Mouse (Mus musculus) cortical plate, adult 2 months (tissue): Measurements from ENCODE around the gene Aspscr1.

Experiments used
- CTCF ChIP-seq: fragments of 200-500 bp; IDR thresholded peaks from 2 replicates; pipeline ENCODE4 v1.5.1; 2011; ENCODE audit warnings: mild to moderate bottlenecking, control low read depth, low read length; ENCODE audit not compliant: insufficient read depth; ENCODE audit errors: extremely low read depth
- POLR2A ChIP-seq: fragments of 200-500 bp; IDR thresholded peaks from 2 replicates; pipeline ENCODE4 v1.6.1; 2011; ENCODE audit warnings: mild to moderate bottlenecking, low read length, control low read depth; ENCODE audit not compliant: insufficient read depth; ENCODE audit errors: extremely low read depth

DNA sequence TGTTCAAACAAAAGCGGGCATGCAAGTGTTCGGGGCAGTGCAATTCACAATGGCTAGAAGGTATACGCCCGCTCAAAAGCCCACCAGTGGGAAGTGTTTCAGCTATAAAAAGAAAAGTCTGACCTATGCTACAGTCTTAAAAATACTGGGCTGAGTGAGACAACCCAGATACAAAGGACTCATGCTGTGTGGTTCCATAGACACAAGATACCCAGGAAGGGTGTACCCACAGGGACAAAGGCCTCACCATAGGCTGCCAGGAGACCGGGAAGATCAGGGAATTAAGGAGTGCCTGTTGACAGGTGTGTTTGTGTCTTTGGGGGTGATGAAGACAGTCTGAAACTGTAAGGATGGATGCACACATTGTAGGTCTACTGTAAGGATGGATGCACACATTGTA, 9.1 kb upstream of the Aspscr1 start:
- TF ChIP-seq POLR2A (no peak), CTCF (no peak)
